Mouse (Mus musculus): ENCODE data around the gene Fam171a1. TPM values are rescaled to one million over a fixed set of nuclear protein-coding genes. Genes with fewer than 3 reads are reported as not detected.
"Not testable (repeated sequence)": the region's sequence is repeated elsewhere in the genome, so short reads cannot be mapped to it uniquely, and the experiment has no call there.

Fam171a1 gene
- polyA plus RNA-seq, 1 experiment from 2014 or later: 32.8 TPM

DNA sequence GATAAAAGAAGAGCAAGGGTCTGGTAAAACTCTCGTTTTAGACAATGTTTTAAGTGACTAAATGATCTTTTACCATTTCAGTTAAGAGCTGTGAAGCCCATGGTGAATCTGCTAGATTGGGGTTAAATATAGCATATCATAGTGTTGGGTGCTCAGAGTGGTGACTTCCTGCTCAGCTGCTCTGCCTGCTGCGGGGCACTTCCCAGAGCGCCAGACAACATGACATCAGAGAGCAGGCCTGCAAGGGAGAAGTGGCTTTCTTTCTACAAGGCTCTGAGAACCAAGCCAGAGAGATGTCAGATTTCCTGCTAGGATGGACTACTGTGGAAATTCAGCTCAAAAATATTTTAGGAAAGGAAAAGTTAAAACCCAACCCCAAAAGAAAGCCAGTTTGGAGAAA lies 57.8 kb downstream of the Fam171a1 start:
- H3K27ac ChIP-seq (ENCODE audit: poor library complexity, severe bottlenecking): peak overlapping the region; percentile 70
- H3K27me3 ChIP-seq (replicated peaks): no peaks in the 10 kb centered on the region
- peak; percentile 51; the same call in 1 of the 2 replicates for ATAC-seq (ENCODE audit: insufficient number of reproducible peaks, low FRiP score)
- H3K36me3 ChIP-seq: no peaks in the 10 kb centered on the region
- H3K4me3 ChIP-seq: no peak overlapping the region
- H3K4me2 ChIP-seq: peak overlapping the region; percentile 4; the same call in 1 of the 2 replicates
- no peaks in the 10 kb centered on the region for H3K9me3 ChIP-seq (replicated peaks)
- peaks cover 75% of the 10 kb centered on the region for H3K4me1 ChIP-seq (replicated peaks)
- WGBS: 9% methylated on average over 3 of the region's 3 CpGs
- no peak overlapping the region for H3K9ac ChIP-seq

DNA sequence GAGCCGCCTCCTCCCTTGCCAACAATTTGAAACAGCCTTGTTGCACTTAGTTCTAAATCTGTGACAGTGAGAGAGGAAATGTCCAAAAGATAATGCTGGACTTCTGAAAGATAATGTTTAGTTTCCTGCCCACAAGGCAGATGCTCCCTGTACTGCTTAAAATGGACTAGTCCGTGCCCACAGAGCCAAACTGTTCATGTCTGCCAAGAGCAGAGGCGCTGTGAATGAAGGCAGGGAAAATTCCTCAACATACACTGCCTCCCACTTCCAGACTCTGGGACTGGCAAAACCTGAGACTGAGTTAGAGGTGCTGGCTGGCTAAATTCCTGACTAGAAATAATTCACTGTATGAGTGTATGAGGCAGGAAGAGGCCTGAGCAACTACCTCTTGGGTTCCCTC lies 58.6 kb downstream of the Fam171a1 start:
- H3K4me3 ChIP-seq: no peak overlapping the region
- no peaks in the 10 kb centered on the region for H3K36me3 ChIP-seq
- H3K4me1 ChIP-seq (replicated peaks): peaks cover 66% of the 10 kb centered on the region
- no peak for ATAC-seq (ENCODE audit: insufficient number of reproducible peaks, low FRiP score)
- H3K27ac ChIP-seq (ENCODE audit: poor library complexity, severe bottlenecking): peak overlapping the region; percentile 70
- H3K9me3 ChIP-seq (replicated peaks): no peaks in the 10 kb centered on the region
- no peaks in the 10 kb centered on the region for H3K27me3 ChIP-seq (replicated peaks)
- WGBS: 22% methylated on average over 3 of the region's 3 CpGs
- H3K9ac ChIP-seq: peak overlapping the region; percentile 10
- peak overlapping the region; percentile 4; the same call in 1 of the 2 replicates for H3K4me2 ChIP-seq

DNA sequence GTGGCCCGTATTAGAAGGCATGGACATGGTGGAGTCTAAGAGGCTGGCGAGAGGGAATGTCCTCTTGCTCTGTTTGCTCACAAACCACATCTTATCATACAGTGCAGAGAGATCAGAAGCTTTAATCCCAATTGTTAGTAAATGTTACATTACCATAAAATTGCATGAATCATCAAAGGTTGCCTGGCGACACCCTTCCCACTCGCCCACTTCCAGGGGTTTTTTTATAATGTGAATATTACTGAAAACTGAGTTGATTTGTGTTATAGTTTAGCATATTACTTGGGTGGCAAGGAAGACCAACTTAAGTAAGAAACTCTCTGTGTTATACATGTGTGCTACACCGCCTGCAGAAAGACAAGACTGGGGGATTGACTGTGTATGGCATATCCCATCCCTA lies 60.9 kb downstream of the Fam171a1 start:
- WGBS: 84% methylated on average over 5 of the region's 5 CpGs
- Histone ChIP-seq H3K4me3 (no peak overlapping the region), H3K9ac (no peak overlapping the region), H3K27me3 (replicated peaks) (no peaks in the 10 kb centered on the region), H3K4me1 (replicated peaks) (peaks cover 59% of the 10 kb centered on the region), H3K4me2 (no peak overlapping the region), H3K36me3 (peaks cover 11% of the 10 kb centered on the region; the same call in 1 of the 2 replicates), H3K9me3 (replicated peaks) (no peaks in the 10 kb centered on the region), H3K27ac (ENCODE audit: poor library complexity, severe bottlenecking) (no peak overlapping the region)
- no peak for ATAC-seq (ENCODE audit: insufficient number of reproducible peaks, low FRiP score)

DNA sequence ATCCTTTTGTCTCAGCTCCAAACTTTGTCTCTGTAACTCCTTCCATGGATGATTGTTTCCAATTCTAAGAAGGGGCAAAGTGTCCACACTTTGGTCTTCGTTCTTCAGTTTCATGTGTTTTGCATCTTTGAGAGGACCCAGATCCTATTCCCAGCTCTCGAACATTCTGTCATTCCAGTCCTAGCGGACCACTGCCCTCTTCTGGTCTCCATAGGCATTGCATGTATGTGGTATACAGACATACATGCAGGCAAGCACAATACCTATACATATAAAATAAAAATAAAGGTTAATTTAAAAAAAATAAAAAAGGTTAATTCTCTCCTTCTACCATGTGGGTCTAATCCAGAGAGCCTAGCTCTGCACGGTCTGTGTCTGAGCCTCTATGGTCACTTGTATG lies 62.0 kb downstream of the Fam171a1 start:
- not testable (repeated sequence) for H3K4me3 ChIP-seq; H3K27ac ChIP-seq (ENCODE audit: poor library complexity, severe bottlenecking); H3K9ac ChIP-seq; H3K27me3 ChIP-seq (replicated peaks); H3K9me3 ChIP-seq (replicated peaks); H3K4me2 ChIP-seq; ATAC-seq (ENCODE audit: insufficient number of reproducible peaks, low FRiP score)
- H3K36me3 ChIP-seq: peaks cover 11% of the 10 kb centered on the region; the same call in 1 of the 2 replicates
- H3K4me1 ChIP-seq (replicated peaks): peaks cover 59% of the 10 kb centered on the region
- 87% methylated on average over 4 of the region's 4 CpGs for WGBS

DNA sequence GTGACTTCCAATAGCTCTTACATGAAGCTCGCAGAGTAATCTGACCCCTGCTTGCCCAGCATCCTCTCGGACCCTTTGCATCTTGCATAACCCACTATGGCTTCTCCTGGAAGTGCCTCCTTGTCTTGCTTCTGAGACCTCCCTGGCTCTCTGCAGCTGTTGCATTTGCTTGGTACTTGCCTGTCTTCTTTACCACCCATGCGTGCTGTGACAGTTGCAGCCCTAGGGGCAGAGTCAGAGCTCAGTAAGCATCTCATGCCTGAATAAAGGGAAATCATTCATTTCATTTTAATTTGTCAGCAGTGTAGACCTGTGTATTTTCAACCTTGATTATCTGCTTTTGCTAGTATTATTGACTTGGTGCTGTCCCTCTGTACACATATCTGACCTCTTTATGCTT lies 62.7 kb downstream of the Fam171a1 start:
- H3K36me3 ChIP-seq: peaks cover 11% of the 10 kb centered on the region; the same call in 1 of the 2 replicates
- H3K4me3 ChIP-seq: no peak overlapping the region
- H3K4me1 ChIP-seq (replicated peaks): peaks cover 61% of the 10 kb centered on the region
- no peaks in the 10 kb centered on the region for H3K27me3 ChIP-seq (replicated peaks)
- no peak for ATAC-seq (ENCODE audit: insufficient number of reproducible peaks, low FRiP score)
- no peaks in the 10 kb centered on the region for H3K9me3 ChIP-seq (replicated peaks)
- no peak overlapping the region for H3K4me2 ChIP-seq
- no peak overlapping the region for H3K27ac ChIP-seq (ENCODE audit: poor library complexity, severe bottlenecking)
- H3K9ac ChIP-seq: no peak overlapping the region
- 92% methylated on average over 3 of the region's 3 CpGs for WGBS

DNA sequence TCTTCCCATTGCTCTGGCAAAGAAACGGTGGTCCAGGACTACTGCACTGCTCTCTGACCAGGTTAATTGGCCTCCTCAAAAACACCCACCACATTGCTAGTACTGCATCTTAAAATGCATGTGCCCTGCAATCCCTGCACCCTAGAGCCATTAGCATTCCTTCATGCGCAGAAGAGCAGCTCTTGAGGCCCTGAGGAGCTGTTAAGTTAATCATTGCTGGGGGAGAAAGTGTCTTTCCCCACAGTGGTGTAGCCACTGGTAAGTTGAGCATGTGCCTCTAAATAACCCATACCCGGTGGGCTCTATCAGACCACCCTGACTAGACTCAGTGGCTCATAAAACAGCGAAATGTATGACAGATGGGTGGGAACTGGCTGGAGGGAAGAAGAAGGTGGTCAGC lies 66.5 kb downstream of the Fam171a1 start:
- no peak overlapping the region for H3K27ac ChIP-seq (ENCODE audit: poor library complexity, severe bottlenecking)
- peaks cover 11% of the 10 kb centered on the region; the same call in 1 of the 2 replicates for H3K36me3 ChIP-seq
- H3K4me3 ChIP-seq: no peak overlapping the region
- no peak overlapping the region for H3K9ac ChIP-seq
- H3K4me2 ChIP-seq: no peak overlapping the region
- H3K9me3 ChIP-seq (replicated peaks): no peaks in the 10 kb centered on the region
- WGBS: 61% methylated on average over 4 of the region's 4 CpGs
- peaks cover 41% of the 10 kb centered on the region for H3K4me1 ChIP-seq (replicated peaks)
- H3K27me3 ChIP-seq (replicated peaks): no peaks in the 10 kb centered on the region
- ATAC-seq (ENCODE audit: insufficient number of reproducible peaks, low FRiP score): no peak

DNA sequence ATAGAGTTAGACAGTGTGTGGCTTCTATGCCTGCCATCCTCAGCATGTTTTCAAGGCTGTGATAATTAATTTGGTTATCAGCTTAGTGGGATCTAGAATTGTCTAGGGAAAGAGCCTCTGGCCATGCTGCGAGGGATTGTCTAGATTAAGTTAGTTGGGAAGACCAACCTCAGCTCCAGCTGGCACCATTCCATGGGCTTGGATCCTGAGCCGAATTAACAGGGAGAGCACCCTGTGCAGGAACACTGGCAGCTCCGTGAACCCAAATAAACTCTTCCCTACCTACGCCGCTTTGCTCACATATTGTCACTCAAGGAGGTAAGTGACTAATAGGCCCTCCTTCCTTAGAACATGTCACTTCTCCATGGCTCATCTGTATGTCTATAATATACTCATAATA lies 69.6 kb downstream of the Fam171a1 start:
- Histone ChIP-seq H3K27me3 (replicated peaks) (no peaks in the 10 kb centered on the region), H3K4me3 (no peak overlapping the region), H3K36me3 (peaks cover 18% of the 10 kb centered on the region), H3K4me2 (no peak overlapping the region), H3K9ac (no peak overlapping the region), H3K27ac (ENCODE audit: poor library complexity, severe bottlenecking) (no peak overlapping the region), H3K9me3 (replicated peaks) (no peaks in the 10 kb centered on the region), H3K4me1 (replicated peaks) (peaks cover 49% of the 10 kb centered on the region)
- no peak for ATAC-seq (ENCODE audit: insufficient number of reproducible peaks, low FRiP score)
- 84% methylated on average over 5 of the region's 5 CpGs for WGBS

DNA sequence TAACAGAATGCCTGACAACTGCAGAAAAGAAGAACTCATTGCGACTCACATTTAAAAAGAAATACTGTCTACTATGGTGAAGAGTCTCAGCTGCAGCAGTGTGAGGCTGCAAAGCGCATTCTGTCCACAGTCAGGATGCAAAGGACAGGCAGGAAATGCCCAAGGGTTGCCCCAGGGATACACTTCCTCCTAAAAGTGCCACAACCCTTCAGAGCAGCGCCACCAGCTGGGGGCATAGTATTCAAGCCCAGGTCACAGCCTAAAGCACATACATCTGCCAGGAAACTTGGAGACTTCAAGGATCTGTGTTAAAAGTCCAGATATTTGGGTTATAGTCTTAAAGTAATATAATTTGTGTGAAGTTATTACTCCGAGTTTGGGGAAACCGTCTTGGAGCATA lies 71.3 kb downstream of the Fam171a1 start:
- no peak overlapping the region for H3K27ac ChIP-seq (ENCODE audit: poor library complexity, severe bottlenecking)
- no peak overlapping the region for H3K4me2 ChIP-seq
- peaks cover 32% of the 10 kb centered on the region for H3K4me1 ChIP-seq (replicated peaks)
- no peaks in the 10 kb centered on the region for H3K9me3 ChIP-seq (replicated peaks)
- H3K9ac ChIP-seq: no peak overlapping the region
- no peaks in the 10 kb centered on the region for H3K27me3 ChIP-seq (replicated peaks)
- H3K36me3 ChIP-seq: peaks cover 20% of the 10 kb centered on the region
- ATAC-seq (ENCODE audit: insufficient number of reproducible peaks, low FRiP score): no peak
- 74% methylated on average over 5 of the region's 5 CpGs for WGBS
- no peak overlapping the region for H3K4me3 ChIP-seq

DNA sequence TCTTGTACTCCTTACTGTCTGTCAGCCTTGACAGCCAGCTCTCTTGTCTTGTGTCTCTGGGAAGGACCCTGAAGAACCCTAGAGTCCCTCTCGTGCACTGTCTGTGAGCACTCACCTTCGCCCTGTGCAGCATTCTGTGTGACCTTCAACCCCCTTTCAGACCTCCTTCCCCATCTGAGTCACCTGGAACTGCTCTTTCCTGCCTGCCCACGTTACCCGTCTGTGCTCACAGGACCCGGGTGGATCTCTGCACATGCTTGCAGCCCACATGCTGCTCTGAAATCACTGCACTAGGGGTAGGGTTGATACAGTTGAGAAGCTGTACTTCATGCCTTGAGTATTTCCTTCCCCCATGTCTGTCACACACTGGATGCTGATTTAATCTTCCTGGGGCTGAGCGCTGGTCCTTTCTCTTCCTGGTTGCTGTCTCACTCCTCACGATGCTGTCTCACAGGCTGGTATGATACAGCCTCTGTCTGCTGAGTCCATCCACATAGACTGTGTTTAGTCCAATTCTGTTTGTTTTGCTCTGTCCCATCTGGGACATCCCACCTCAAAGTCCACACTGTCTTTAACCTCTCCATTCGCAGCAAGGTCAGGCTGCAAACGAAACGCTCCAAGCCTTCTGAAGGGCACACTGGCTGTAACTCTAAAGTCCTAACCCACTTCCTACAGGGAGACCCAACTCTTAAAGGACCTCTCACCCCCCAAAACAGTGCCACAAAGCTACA lies 74.9 kb downstream of the Fam171a1 start:
- H3K9ac ChIP-seq: no peak overlapping the region
- 77% methylated on average over 10 of the region's 10 CpGs for WGBS
- H3K27me3 ChIP-seq (replicated peaks): no peaks in the 10 kb centered on the region
- H3K9me3 ChIP-seq (replicated peaks): no peaks in the 10 kb centered on the region
- H3K4me2 ChIP-seq: no peak overlapping the region
- ATAC-seq (ENCODE audit: insufficient number of reproducible peaks, low FRiP score): no peak
- H3K36me3 ChIP-seq: peaks cover 30% of the 10 kb centered on the region
- H3K4me3 ChIP-seq: no peak overlapping the region
- H3K27ac ChIP-seq (ENCODE audit: poor library complexity, severe bottlenecking): no peak overlapping the region
- H3K4me1 ChIP-seq (replicated peaks): peaks cover 16% of the 10 kb centered on the region

DNA sequence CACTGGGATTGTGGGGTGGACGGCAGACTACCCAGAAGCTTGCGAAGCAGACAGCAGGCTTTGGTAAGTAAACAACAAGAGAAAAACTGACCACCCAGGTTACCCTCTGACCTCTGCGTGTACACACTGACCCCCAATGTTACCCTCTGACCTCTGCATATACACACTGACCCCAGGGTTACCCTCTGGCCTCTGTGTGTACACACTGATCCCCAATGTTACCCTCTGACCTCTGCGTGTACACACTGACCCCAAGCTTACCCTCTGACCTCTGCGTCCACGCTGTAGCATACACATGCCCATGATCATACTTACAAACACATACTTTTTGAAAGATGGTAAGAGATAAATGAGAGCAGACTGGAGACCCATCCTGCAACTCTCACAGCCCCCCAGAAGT lies 77.1 kb downstream of the Fam171a1 start:
- WGBS: 95% methylated on average over 6 of the region's 6 CpGs
- H3K9ac ChIP-seq: no peak overlapping the region
- H3K9me3 ChIP-seq (replicated peaks): no peaks in the 10 kb centered on the region
- no peak overlapping the region for H3K4me3 ChIP-seq
- H3K27ac ChIP-seq (ENCODE audit: poor library complexity, severe bottlenecking): no peak overlapping the region
- H3K36me3 ChIP-seq: peaks cover 30% of the 10 kb centered on the region
- no peak overlapping the region for H3K4me2 ChIP-seq
- H3K27me3 ChIP-seq (replicated peaks): no peaks in the 10 kb centered on the region
- peaks cover 20% of the 10 kb centered on the region for H3K4me1 ChIP-seq (replicated peaks)
- no peak for ATAC-seq (ENCODE audit: insufficient number of reproducible peaks, low FRiP score)

DNA sequence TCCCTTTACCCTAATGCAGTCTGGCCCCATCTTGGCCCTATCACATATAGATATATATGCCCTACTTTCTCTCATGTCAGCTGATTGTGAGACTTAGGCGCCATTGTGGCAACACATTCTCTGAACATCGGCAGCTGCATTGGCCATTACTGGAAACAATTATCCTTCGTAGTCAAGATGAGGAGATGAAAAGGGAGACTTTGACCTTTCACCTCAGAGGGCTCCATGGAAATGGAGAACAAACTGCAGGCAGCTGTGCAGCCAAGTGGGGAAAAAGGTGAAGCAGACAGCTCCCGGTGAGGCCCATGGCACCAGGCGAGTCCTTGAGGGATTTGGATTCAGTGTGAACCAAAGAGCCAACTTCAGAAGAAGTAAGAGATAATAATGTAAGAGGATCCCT lies 81.5 kb downstream of the Fam171a1 start:
- no peaks in the 10 kb centered on the region for H3K27me3 ChIP-seq (replicated peaks)
- WGBS: 81% methylated on average over 5 of the region's 5 CpGs
- no peak overlapping the region for H3K9ac ChIP-seq
- H3K36me3 ChIP-seq: peaks cover 31% of the 10 kb centered on the region
- ATAC-seq (ENCODE audit: insufficient number of reproducible peaks, low FRiP score): no peak
- H3K4me1 ChIP-seq (replicated peaks): peaks cover 15% of the 10 kb centered on the region
- H3K9me3 ChIP-seq (replicated peaks): no peaks in the 10 kb centered on the region
- no peak overlapping the region for H3K4me3 ChIP-seq
- H3K4me2 ChIP-seq: no peak overlapping the region
- H3K27ac ChIP-seq (ENCODE audit: poor library complexity, severe bottlenecking): no peak overlapping the region

DNA sequence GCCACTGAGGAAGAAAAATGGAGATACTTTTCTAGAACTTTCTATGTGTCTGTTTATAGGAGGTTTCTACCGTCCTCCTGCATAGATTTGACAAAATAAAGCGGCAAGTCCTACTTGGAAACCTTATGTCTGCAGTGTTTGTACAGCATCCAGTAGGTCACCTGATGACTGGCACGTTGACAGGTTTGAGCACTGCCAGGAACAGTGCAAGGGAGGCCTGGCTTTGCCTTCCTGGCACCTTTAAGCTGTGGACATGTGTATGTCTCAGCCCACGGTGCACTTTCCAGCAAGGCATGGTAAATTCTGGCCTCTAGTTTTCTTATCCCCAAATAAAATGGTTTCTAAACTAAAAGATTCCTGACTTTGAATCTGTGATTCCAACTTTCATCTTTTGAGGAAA lies 86.4 kb downstream of the Fam171a1 start:
- ATAC-seq (ENCODE audit: insufficient number of reproducible peaks, low FRiP score): 0 out of 2 replicates have a peak, but pooled peaks have one; percentile 45

More for the DNA sequence above, 86.4 kb downstream of the Fam171a1 start:
- Histone ChIP-seq H3K9ac (no peak overlapping the region), H3K4me2 (no peak overlapping the region), H3K27ac (ENCODE audit: poor library complexity, severe bottlenecking) (no peak overlapping the region), H3K4me1 (replicated peaks) (peaks cover 15% of the 10 kb centered on the region), H3K36me3 (peaks cover 37% of the 10 kb centered on the region), H3K9me3 (replicated peaks) (no peaks in the 10 kb centered on the region), H3K4me3 (no peak overlapping the region), H3K27me3 (replicated peaks) (no peaks in the 10 kb centered on the region)
- WGBS: 53% methylated on average over 4 of the region's 4 CpGs

Measured in heart, embryonic 12.5 days (tissue).